Mouse (Mus musculus) C2C12 (cell line): ENCODE data around the gene Wipi2.

ENCODE experiments used
- CEBPB ChIP-seq: IDR thresholded peaks from one replicate; pipeline ENCODE4 v1.6.1; 2011; ENCODE audit warnings: low read depth, mild to moderate bottlenecking, control low read depth, moderate library complexity
- CTCF ChIP-seq: IDR thresholded peaks from one replicate; pipeline ENCODE4 v1.5.1; 2011; ENCODE audit not compliant: control insufficient read depth, insufficient read depth, insufficient read length
- FOSL1 ChIP-seq: IDR thresholded peaks from one replicate; pipeline ENCODE4 v1.8.0; 2011; ENCODE audit warnings: mild to moderate bottlenecking, low read length; ENCODE audit not compliant: poor library complexity, insufficient read depth, severe bottlenecking
- MAX ChIP-seq: IDR thresholded peaks from one replicate; pipeline ENCODE4 v1.6.1; 2011; ENCODE audit warnings: mild to moderate bottlenecking, control low read depth
- MYOD1 ChIP-seq: IDR thresholded peaks from one replicate; pipeline ENCODE4 v1.6.1; 2011; ENCODE audit warnings: low read depth; ENCODE audit not compliant: control insufficient read depth, insufficient read length
- MYOG ChIP-seq: IDR thresholded peaks from one replicate; pipeline ENCODE4 v1.6.1; 2011; ENCODE audit not compliant: control insufficient read depth, insufficient read length; ENCODE audit errors: extremely low read depth
- USF1 ChIP-seq: IDR thresholded peaks from one replicate; pipeline ENCODE4 v1.6.1; 2011; ENCODE audit warnings: low read depth, mild to moderate bottlenecking, control low read depth, moderate library complexity

DNA sequence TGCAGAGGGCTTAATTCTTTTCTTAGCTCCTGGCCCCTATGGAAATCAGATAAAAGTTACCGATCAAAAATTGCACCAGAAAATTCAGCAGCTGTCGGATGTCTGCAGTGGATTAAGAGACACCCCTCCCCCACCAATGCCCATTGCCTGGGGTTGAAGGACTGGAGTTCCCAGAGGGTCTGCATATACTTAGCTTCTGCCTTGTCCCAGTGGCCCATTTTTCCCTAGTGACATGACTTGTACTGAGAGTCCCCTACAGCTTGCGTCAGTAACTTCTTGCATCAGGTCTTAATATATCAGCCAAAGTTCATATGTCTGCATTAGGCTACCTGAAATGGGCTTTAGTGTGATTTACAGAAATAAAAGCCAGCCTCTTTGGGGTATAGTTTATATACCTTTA is 22.9 kb downstream of the Wipi2 start:
- TF ChIP-seq MYOD1 = no peak
- no peak for TF ChIP-seq CTCF
- no peak for TF ChIP-seq CEBPB
- no peak for TF ChIP-seq USF1
- TF ChIP-seq MAX = no peak
- TF ChIP-seq MYOG = no peak
- TF ChIP-seq FOSL1 = no peak
